Mouse (Mus musculus): ENCODE measurements around the gene Mprip. TPM values are rescaled to one million over a fixed set of nuclear protein-coding genes. Genes with fewer than 3 reads are reported as not detected.
"Not testable (repeated sequence)": the region's sequence is repeated elsewhere in the genome, so short reads cannot be mapped to it uniquely, and the experiment has no call there.

The Mprip gene
- polyA plus RNA-seq (2012; rRNA removed) = 59.1 and 72.2 TPM in 2 replicates

DNA sequence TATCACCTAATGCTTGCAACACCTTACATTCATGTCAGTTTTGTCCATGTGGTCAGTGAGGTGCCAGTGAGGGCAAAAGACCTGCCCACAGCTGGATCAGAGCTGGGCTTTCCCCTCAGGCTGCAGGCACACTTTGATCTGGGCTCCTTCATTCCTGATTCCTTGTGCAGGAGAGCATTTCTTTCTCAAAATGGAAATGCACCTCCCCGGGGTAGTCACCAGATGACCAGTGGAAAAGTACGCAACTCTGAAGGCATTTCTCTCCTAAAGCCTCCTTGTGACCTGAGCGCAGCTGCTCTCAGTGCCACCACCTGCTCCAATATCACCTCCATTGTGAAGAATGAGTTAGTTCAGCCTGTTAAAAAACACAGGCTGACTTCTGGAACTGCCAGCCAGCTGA, at the start of gene Mprip:
Gene Mprip (plus strand): TSS at position 301 of the 400 bp plus-strand sequence.
- WGBS = 84% methylated on average over 3 of the region's 3 CpGs
- DNase-seq (ENCODE audit: low read depth, low spot score) = no peak

DNA sequence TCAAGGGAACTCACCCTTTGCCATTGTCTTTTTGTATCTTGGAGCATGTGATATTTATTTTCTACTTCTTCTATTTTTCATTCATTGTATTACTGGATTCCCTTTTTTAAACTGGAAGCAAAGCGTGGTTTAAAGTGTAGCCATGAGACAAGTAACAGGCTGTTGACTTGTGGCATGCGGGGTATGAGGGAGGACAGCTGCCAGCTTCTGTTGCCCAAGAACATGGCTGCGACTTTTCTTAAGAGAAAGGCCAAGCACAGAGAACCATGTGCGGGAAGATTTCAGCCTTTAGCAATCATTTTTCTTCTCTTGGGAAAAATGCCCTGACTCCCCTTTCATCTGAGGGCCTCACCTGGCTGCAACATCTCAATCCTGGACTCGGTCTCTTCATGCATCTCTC, 49.5 kb upstream of the Mprip start:
- WGBS = 75% methylated on average over 5 of the region's 5 CpGs
- no peak for DNase-seq (ENCODE audit: low read depth, low spot score)

DNA sequence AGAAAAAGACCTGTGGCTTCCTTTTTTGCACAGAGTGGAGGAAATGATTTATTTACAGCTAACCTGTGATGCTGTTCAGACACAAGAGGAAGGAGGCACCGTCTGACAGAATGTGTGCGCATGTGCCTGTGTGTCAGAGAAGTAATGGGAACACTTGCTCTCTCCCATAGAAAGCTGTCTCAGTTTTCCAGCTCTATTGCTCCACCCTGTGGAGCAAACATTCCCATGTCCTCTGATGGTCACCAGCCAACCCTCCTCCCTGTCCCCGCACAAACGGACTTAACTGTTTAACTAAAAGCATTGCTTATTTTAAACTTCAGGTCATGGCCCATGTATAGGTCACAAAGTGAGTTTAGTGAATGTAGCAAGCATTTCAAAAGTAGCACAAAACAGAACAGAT, 47.0 kb upstream of the Mprip start:
- WGBS = 15% methylated on average over 4 of the region's 4 CpGs
- DNase-seq (ENCODE audit: low read depth, low spot score) = no peak

DNA sequence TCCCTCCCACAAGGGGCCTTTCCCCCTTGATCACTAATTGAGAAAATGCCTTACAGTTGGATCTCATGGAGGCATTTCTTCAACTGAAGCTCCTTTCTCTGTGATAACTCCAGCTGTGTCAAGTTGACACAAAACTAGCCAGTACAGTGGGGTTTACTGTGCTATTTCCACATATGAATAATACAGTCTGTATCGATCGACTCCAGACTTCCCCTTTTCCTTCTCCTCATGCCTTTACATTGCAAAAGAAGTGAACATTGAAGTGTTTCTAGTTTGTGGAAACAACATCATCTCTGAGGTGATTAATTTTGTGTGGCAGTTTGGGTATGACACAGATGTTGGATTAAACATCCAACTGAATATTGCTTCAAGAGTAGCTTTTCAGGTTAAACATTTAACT, 44.1 kb upstream of the Mprip start:
- WGBS = 88% methylated on average over 2 of the region's 2 CpGs

DNA sequence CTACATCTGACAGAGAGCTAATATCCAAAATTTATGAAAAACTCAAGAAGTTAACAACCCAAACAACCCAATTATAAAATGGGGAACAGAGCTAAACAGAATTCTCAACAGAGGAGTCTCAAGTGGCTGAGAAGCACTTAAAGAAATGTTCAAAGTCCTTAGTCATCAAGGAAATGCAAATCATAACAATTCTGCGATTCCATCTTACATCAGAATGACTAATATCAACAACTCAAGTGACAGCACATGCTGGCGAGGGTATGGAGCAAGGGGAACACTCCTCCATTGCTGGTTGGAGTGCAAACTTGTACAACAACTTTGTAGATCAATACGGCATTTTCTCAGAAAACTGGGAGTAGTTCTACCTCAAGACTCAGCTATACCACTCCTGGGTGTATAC, 38.9 kb upstream of the Mprip start:
- WGBS = 43% methylated on average over 3 of the region's 3 CpGs
- no peak for DNase-seq (ENCODE audit: low read depth, low spot score)

More for the DNA sequence above, 44.1 kb upstream of the Mprip start:
- not testable (repeated sequence) for DNase-seq (ENCODE audit: low read depth, low spot score)

DNA sequence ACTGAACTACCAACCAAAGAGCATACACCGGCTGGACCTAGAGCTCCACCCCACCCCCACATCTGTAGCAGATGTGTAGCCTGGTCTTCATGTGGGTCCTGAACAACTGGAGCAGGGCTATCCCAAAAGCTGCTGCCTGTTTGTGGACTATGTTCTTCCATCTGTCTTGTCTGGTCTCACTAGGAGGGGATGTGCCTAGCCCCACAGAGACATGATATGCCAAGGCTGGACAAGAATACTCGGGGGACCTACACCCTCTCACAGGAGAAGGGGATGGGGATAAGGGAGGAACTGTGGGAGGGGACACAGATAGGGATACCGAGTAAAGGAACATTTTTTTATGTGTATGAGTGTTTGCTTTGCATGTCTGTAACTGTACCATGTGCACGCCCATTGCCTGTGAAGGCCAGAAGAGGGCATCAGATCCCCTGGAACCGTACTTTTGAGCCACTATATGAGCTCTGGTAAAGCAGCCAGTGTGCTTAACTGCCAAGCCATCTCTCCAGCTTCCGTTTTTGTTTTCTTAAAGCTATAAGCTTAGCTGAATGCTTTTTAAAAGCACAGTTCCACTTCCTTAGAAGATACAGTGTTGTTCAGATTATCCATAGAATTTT, 37.0 kb upstream of the Mprip start:
- WGBS = 24% methylated on average over 6 of the region's 6 CpGs

DNA sequence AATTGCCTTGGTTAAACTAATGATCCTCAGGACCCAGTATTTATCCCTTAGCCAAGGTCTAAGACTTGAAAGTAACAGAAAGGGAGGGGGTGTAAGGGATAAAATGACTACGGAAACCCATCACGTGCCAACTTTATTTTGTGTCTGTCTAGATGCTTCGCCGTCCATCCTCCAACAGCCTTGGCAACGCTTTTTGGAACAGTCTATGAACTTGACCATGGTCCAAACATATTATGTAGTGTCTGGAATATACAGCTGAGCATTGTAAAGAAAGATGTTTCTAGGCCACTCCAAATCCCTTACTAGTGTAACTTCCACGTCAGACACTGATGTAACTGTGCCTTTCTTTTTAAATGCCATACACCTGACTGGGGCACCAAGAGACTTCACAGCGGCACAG, 34.9 kb upstream of the Mprip start:
- no peak for DNase-seq (ENCODE audit: low read depth, low spot score)
- WGBS = 77% methylated on average over 7 of the region's 7 CpGs

More for the DNA sequence above, 37.0 kb upstream of the Mprip start:
- no peak for DNase-seq (ENCODE audit: low read depth, low spot score)

DNA sequence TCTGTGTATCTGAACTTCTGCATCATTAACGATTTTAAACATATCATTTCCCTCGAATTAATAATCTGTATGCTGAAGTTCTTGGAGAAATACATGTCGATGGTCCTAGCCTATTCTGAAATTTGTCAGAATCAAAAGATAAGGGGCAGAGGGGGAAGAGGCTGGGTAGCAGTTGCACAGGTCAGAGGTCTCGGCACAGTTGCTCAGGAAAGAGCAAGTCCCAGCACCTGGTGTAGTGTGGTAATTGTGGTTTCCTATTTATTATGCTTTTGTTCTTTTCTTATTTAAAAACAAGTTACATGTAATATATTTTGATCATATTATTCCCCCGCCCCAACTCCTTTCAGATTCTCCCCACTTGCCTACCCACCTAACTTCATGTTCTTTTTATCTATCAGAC, 32.9 kb upstream of the Mprip start:
- 74% methylated on average over 5 of the region's 5 CpGs for WGBS
- no peak for DNase-seq (ENCODE audit: low read depth, low spot score)

DNA sequence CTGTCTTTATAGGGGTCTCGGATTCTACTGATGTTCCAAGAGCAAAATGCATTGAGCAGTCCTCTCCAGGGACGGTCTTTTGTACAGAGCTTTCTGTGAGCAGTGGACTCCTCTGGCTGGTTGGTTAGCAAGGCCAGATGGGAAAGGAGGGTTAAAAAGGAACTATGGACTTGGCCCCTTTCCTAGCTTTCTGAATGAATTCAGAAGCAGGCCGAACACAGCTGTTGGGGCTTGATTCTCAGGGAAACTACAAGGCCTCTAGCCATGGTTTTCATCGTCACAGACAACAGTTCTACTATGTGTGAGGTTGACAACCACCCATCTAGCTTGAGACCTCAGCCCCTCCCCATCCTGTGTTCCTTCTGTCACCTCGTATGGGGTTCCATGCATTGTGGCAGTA, 31.2 kb upstream of the Mprip start:
- WGBS = 71% methylated on average over 5 of the region's 5 CpGs
- DNase-seq (ENCODE audit: low read depth, low spot score) = no peak

DNA sequence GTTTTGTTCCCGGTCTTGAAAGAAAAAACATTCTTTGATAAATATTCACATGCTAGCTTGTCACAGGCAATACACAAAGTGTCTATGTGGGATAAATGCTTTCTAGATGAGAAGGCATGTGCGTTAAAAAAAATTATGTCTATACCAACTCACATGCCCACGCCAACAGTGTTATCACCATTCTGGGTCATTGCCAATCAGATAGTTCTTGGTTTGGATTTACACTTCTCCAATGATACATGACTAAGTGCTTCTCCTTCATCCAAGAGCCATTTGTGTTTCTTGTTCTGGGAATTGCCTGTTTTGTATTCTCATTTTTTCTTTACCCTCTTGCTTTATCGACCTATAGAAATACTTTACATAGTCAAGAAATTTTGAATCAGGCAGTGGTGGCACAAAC, 29.1 kb upstream of the Mprip start:
- 71% methylated on average over 4 of the region's 4 CpGs for WGBS
- no peak for DNase-seq (ENCODE audit: low read depth, low spot score)

DNA sequence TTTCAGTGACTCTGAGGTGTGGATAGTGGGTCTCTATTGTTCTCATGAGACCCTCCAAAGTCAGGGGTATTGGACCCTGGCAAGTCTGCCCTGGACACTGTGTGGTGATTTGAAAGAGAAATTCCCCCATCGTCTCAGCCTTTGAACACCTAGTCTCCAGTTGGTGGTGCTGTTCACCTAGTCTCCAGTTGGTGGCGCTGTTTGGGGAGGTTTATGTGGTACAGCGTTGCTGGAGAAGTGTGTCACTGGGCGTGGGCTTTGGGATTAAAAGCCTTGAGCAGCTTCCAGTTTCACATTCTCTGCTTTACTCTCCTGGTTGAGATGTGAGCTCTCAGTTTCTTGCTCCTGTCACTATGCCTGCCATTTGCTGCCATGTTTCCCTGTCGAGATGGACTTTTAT, 28.1 kb upstream of the Mprip start:
- DNase-seq (ENCODE audit: low read depth, low spot score) = no peak
- WGBS = 28% methylated on average over 5 of the region's 5 CpGs

DNA sequence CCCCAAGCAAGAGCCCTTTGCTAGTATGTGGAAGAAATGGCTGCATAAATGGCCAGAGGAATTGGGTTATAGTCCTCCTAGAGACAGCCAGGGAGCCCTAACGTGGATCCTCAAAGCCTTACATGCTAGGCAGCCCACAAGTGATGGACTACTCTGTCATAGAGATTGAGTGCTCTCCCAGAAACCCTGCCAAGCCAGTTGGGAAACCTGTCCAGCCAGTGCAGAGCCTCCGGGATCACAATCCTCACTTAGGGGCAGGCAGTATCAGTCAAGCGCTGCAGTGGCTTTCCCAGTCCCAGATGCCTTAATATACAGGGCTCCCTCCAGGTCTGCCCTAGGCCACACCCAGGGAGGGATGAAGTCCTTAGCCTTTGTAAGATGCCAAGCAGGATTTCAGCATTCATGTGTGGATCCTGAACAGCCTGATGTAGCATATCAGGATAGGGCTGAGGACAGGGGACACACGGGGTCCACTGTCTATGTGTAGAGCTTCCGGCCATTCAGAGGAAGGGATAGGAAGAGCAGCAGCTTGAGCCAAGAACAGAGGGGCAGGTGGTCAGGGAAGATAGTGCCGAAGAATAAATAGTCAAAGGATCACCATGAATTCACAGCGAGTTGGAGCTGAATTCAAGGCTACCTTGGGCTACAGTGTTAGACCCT, 27.0 kb upstream of the Mprip start:
- 60% methylated on average over 7 of the region's 7 CpGs for WGBS
- DNase-seq (ENCODE audit: low read depth, low spot score) = no peak

DNA sequence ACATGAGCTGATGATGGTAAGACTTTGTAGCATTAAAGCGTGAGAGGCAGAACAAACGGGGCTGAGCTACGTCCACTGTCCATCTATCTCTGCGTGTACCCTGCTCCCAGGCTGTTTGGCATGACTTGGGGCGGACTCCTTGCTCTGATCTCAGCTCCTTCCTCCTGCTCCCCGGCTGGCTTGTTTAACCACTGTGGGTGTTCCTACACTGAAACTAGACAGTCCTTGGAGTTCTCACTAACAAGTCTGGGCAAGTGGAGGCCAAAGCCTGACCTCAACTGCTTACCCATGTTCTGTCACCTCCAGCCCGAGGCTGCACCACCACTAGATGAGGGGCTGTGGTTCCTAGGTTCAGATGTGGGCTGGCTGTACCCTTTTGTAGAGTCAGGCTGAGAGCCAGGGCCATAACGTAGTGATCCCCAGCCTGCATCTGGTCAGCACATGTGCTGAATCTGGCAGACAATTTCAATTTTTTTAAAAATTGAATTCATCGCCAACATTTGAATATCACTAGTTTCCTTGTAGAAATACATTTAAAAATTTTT, 25.8 kb upstream of the Mprip start:
- DNase-seq (ENCODE audit: low read depth, low spot score) = no peak
- 72% methylated on average over 9 of the region's 9 CpGs for WGBS

DNA sequence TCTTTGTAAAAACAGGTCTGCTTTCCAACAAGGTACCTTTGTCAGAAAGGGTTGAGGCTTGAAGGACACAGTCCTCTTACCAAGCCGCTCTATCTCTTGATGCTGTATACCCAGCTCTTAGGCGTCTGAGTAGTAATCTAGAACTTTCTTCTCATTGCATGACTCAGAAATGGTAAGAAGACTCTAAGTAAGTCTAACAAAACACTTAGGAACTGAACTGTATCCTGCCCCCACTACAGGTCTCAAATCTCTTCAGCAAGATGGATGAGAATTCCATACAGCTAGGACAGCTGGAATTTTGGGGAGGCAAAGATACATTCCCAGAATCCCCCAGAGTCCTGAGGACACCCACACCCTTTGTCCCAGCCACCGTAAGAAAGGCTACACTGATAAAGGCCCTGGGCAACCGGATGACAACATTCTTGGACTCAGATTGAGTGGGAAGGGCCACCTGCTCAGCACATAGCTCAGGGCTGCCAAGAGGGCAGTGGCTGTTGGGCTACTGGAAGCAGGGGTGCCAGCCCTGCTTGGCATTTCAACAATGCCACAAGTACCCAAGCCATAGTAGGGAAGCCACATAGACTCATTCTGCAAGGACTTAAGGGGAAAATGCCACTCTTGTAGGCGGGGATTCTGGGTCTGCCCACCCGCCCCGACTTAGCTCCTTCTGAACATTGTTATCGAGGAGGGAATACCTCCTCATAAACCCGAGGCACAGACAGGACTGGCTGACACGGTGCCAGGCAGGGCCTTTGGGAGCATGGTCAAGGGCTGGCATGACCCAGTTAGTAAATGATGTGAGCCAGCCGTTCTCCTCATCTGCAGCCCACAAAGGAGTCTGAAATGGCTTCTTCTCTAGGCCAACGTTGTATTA, 25.0 kb upstream of the Mprip start:
- DNase-seq (ENCODE audit: low read depth, low spot score) = no peak
- WGBS = 60% methylated on average over 12 of the region's 12 CpGs

DNA sequence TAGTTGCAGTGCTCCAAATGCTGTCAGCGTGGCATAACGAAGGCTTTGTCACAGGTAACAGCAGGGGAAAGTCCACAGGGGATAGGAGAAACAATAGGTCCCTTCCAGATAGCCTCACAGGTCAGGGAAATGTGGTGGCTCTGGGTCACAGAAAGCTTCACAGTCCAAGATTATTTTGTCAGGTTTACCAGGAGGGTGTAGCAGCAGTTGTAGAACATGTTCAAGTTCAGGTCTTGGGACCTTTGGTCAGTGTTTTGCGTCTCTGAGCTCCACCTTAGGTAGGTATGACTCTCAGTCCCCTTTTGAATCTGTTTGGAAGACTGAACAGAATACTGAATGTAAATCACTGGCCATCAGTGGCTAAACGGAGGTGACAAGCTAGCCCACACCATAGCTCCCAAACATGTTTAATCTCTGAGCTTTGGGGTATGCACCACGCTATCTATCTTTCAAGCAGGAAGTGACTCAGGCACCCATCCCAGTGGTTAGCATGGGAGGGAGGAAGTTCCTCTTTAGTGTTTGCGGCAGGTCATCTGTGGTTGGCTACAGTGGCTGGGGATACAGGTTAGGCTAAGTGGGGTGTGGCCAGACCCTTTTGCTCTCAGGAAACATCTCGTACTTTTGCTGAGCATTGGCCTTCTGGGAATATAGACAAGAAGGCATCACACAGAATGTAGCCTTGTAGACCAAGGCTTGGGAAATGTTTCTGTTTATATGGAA, 24.2 kb upstream of the Mprip start:
- no peak for DNase-seq (ENCODE audit: low read depth, low spot score)
- WGBS = 42% methylated on average over 7 of the region's 7 CpGs

DNA sequence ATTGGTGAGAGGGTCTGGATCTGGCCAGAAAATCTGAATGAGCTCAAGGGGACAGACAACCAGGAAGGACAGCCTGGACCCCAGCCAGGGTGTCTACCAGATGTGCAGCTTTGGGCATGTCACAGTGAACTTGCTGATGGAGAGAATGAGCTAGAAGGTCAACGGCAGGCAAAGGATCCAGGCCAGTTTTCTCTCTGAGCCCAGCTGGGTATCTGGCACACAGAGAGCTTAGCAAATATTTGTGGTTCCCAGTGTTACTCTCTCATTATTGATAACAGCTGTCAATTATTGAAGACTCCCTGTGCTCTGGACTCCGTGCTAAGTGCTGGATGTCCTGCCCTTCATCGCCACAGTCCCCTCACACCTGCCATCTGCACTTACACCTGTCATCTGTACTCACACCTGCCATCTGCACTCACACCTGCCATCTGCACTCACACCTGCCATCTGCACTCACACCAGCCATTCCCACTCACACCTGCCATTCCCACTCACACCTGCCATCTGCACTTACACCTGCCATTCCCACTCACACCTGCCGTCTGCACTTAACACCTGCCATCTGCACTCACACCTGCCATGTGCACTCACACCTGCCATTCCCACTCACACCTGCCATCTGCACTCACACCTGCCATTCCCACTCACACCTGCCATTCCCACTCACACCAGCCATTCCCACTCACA, 21.0 kb upstream of the Mprip start:
- 43% methylated on average over 4 of the region's 4 CpGs for WGBS
- DNase-seq (ENCODE audit: low read depth, low spot score) = no peak

DNA sequence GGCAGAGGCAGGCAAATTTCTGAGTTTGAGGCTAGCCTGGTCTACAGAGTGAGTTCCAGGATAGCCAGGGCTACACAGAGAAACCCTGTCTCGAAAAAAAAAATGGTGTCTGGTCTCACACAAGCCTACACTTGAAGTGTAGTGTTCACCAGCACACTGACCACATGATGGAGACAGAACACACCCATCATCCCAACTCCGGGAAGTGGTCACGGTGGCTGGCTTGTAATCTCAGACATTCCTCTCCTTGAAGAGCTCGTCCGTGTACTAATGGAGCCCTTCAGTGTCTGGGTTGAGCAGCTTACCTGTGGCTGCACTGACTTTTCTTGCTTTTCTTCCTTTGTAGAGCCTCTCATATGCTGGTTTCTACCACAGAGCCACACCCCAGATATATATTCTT, 19.9 kb upstream of the Mprip start:
- no peak for DNase-seq (ENCODE audit: low read depth, low spot score)
- 68% methylated on average over 5 of the region's 5 CpGs for WGBS

DNA sequence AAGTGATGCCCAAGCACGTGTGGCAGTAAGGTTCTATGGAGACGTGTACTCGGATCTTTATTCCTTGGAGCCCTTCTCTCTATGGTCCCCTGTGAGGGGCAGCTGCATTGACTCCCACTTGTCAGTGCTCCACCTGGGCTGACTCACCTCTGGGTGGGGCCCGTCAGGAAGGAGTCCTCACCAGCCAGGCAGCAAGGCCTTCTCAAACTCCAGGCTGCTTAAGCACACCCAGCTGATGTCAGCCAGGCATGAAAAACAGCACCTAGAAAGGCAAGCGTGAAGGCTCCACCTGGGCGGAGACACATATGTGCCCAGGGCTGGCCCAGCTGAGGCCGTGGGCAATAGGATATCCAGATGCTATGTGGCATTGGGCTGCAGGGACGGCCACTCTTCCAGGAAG, 18.7 kb upstream of the Mprip start:
- WGBS = 80% methylated on average over 8 of the region's 8 CpGs
- DNase-seq (ENCODE audit: low read depth, low spot score) = no peak

DNA sequence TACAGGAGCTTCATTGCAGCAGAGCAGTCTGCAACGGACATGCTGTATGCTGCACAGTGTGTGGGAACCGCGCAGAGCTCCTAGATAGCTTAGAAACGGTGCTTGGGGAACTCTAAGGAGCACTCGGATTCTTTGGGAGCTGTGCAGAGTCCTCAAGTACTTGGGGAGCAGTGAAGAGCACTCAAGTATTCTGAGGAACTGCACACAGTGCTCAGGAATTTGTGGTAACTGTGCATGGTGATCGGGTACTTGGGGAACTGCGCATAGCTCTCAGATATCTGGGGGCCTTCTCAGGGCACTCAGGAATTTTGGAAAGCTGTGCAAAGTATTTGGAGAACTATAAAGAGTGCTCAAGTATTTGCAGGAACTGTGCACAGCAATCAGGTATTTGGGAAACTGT, 16.1 kb upstream of the Mprip start:
- DNase-seq (ENCODE audit: low read depth, low spot score) = no peak
- 62% methylated on average over 7 of the region's 7 CpGs for WGBS

All from large intestine, adult 2 months (tissue).